Mouse (Mus musculus): ENCODE results near the gene Tnfsf13.

DNA sequence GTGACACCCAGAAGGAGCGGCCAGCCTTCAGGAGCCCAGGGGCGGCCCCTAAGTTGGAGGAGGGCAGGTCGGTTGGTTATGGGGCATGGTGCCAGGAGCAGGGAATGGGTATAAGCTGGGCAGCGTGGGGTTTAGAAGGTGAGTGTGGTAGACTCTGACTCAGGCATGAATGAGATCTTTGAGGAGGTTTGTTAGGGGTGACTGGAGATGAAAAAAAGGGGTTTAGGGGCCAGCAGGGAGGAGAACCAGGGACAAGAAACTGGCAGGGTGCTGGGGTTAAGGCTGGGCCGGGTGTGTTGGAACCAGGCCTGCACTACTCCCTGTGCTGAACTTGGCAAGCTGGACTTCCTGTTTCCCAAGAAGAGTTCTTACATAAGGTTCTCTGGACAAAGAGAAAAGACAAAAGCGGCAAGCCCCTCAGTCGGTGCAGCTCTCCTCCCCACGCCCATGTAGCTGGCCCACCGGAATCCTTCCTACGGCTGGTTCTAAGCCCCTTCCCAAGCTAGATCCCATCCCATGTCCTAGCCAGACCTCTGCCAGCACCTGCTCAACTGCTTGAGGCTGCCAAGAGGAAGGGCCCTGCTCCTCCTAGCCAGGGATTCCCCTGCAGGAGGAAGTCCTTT is at the start of gene Tnfsf13:
- TF ChIP-seq EP300 (IDR thresholded peaks at IDR 0.05; ENCODE audit: low read depth) (no peak), CTCF (IDR thresholded peaks at IDR 0.05; ENCODE audit: low read depth) (no peak)
